Mouse (Mus musculus): ENCODE results near the gene Adamts14.

- no peak for TF ChIP-seq EP300 (IDR thresholded peaks at IDR 0.05)
- TF ChIP-seq CTCF (IDR thresholded peaks at IDR 0.05) = no peak
Observed at GRCm38 (mm10) chr10:61296713-61297445, 23.6 kb upstream of the Adamts14 start.
